Mouse (Mus musculus) activated CD4-positive, CD25-positive, alpha-beta regulatory T cell, adult 4 months (primary cell): ENCODE measurements around the gene Ank. TPM values are rescaled to one million over a fixed set of nuclear protein-coding genes. Genes with fewer than 3 reads are reported as not detected.
"Not testable (repeated sequence)": the region's sequence is repeated elsewhere in the genome, so short reads cannot be mapped to it uniquely, and the experiment has no call there.

Experiments
- ATAC-seq: one replicate; pipeline ENCODE4 v1.8.0; 2017
- polyA plus RNA-seq, 2 experiments: library from polyadenylated mRNA; unstranded; fragments of 100-300 nt; shearing (Covaris generic); gene quantifications; one replicate each; pipeline ENCODE4 v1.2.1; 2017

Ank gene
- polyA plus RNA-seq, 2 experiments from 2014 or later: 11.4 to 12.1 TPM

GRCm38 (mm10) chr15:27467641-27468040, 1.2 kb downstream of the Ank start:
- no peak for ATAC-seq

GRCm38 (mm10) chr15:27468822-27469488, 2.5 kb downstream of the Ank start:
- ATAC-seq: no peak

GRCm38 (mm10) chr15:27470346-27470745, 3.9 kb downstream of the Ank start:
- ATAC-seq: not testable (repeated sequence)

DNA sequence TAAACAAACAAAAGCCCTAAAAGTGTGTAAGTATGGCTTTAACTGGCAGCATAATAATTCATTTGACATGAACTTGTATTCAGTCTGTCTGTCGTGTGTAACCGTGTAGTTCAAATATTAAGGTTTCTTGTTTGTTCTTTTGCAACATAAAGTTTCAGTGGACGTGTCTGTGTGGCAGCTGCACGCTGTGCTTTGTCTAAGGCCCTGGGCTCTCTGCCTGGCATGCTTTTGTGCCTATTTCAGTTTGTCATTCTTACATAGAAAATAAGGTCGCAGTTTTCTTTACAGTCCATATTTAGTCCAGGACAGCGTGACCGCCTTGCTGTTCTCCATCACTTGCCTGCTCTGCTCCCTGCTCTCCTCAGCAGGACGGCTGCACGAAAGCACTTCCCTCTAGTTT, 5.8 kb downstream of the Ank start:
- no peak for ATAC-seq

GRCm38 (mm10) chr15:27475988-27476387, 9.5 kb downstream of the Ank start:
- no peak for ATAC-seq

- ATAC-seq: no peak
Measured at GRCm38 (mm10) chr15:27476671-27477070, 10.2 kb downstream of the Ank start.

- ATAC-seq: no peak
Measured at GRCm38 (mm10) chr15:27477159-27477558, 10.7 kb downstream of the Ank start.

- no peak for ATAC-seq
Measured at GRCm38 (mm10) chr15:27477630-27478029, 11.2 kb downstream of the Ank start.

- no peak for ATAC-seq
Measured at GRCm38 (mm10) chr15:27480333-27481015, 14.0 kb downstream of the Ank start.

DNA sequence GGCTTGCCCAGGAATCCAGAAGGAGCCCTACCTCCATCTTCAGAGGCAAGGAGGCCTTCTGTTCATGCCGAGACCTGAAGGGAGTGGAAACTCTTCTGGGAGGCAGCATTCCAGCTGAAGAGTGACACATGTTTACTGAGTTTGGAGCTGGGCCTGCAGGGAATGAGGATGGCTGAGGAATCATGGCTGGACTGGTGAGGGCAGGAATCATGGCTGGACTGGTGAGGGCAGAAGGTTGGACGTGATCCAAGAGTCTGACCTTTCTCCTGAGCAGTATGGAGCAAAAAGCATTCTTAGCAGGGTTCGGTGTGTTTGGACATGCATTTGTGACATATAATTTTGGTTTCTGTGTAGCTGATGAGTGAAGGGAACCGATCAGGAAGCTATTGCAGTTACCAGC, 15.5 kb downstream of the Ank start:
- ATAC-seq: no peak

DNA sequence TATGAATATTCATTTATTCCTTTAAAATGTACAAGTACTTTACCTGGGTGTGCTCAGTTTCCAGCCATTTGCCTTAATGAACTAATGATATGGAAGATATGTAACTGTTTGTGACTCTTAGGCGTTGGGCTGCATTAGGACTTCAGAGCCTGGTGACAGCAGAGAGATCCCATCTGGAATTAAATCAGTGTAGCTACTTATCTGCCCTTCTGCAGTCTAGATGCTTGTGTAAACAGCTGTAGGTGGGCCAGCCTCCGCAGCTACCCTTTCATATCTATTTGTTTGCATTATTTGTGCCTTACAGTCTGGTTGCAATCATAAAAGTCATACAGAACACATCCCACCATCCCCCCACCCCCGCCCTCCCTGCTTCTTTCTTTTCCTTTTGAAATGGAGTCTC, 16.7 kb downstream of the Ank start:
- no peak for ATAC-seq

DNA sequence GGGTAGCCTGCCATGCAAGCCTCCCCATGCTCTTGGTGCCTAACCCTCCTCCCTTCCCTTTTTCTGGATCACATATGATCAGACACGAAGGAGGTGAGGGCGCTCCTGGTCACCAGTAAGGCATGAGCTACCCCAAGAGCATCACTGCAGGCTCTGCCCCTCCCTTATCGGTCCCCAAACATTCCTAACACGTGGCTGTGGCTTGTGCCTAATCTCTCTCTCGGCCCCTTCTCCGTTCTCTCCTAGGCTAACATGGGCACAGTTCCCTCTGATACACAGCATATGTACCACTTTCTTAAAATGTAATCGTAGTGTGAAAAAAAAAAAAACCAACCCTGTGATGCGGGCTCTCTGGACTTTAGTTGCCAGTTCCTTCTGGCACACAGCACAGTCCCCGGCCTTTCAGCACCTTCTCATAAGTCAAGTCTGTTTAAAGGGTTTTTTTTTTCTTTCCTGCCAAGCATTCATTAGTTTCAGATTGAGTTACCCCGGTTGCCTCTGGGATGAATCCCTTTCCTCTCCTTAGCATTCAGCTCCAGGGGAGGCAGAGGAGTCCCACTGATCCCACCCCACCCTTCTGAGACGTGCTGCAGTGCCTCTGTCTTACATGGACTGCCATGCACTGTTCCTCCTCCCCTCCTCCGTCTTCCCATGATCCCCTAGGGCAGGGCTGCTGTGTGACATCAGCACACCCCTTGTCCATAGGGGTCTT, 19.2 kb downstream of the Ank start:
- no peak for ATAC-seq

- ATAC-seq: no peak
Measured at GRCm38 (mm10) chr15:27486279-27486618, 19.8 kb downstream of the Ank start.

GRCm38 (mm10) chr15:27487059-27487458, 20.6 kb downstream of the Ank start:
- no peak for ATAC-seq

GRCm38 (mm10) chr15:27488042-27488441, 21.6 kb downstream of the Ank start:
- ATAC-seq: no peak

DNA sequence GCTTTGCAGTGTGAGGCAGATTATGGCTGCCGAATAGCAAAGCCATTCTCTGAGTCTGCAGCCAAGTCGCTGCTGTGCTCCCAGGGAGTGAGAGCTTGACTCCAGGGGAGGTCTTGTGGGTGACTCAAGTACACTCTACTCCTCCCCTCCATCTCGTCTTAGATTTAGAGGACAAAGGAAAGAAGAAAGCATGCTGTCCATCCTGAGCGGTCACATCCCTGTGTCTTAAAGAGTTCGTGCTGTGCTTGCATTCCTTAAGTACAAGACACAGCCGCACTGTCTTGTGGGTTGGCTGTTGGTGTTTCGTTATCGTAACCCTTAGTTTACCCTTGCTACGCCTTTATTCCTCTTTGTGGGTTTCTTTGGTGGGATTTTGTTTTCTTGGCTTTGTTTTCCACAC, 24.2 kb downstream of the Ank start:
- no peak for ATAC-seq

GRCm38 (mm10) chr15:27491425-27492070, 25.1 kb downstream of the Ank start:
- ATAC-seq: no peak

DNA sequence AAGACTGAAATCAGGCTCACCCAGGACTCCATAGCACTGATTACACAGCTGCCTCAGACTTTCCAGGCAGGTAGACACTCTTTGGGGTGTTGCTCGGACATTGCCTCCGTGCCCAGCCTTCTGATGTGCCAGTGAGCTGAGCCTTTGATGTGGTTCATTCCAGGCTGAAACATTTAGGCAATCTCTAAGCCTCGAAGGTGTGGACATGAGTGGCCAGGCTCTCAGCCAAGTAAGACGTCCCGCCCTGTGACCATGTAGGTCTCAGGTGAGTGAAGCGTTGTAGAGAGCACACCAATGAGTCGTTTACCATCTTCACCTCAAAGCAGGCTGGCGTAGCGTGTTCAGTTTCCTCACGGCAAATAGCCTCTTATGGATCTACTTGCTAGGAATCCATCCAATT, 25.7 kb downstream of the Ank start:
- ATAC-seq: no peak

GRCm38 (mm10) chr15:27492734-27493133, 26.3 kb downstream of the Ank start:
- ATAC-seq: no peak

DNA sequence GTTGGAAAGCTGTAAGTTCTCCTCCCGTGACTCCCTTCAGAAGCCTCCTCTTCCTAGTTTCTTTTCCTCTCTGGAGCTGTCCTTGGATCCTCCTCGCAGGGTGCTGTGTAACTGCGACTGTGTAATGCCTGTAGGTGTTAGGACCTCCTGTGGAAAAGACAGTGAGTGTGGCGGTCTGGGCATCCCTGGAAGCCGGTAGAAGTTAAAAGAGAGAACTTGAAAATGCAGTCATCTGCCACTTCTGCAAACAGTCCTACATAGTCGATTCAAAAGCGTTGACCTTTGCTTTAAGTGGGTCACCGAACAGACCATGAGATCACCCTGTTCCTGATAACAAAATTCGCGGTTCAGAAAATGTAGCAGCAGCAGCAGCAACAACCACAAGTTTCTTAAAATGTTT, 27.0 kb downstream of the Ank start:
- no peak for ATAC-seq

GRCm38 (mm10) chr15:27495981-27496401, 29.5 kb downstream of the Ank start:
- no peak for ATAC-seq

GRCm38 (mm10) chr15:27496596-27497299, 30.3 kb downstream of the Ank start:
- no peak for ATAC-seq
